8 mouse cellular contexts compared by ENCODE assay signal in genomic region chr10:125387782-125388415, GRCm38 (mm10). TPM values are rescaled to one million over a fixed set of nuclear protein-coding genes. Genes with fewer than 3 reads are reported as not detected.
DNase-seq lines count a peak whose midpoint lies in the region; ATAC-seq lines count a peak whose summit lies in the region.

No protein-coding gene starts in this region.

- H3K27ac ChIP-seq in hindbrain, embryonic 13.5 days: no peak overlapping the region
- no peak overlapping the region for H3K27ac ChIP-seq in midbrain, embryonic 13.5 days

- DNase-seq in adrenal gland, adult (ENCODE audit: inconsistent age in 2 of 2, low spot score in 1 of 2): peak; percentile 9 to 40
- no peak for DNase-seq in adrenal gland, adult 8-10 months
- DNase-seq in layer of hippocampus, adult 9-11 months: peak; percentile 48
- no peak for DNase-seq in layer of hippocampus, postnatal 36 days
- DNase-seq in adipocyte (ENCODE audit: low spot score): no peak
- no peak for DNase-seq in embryo, embryonic 9.5 days (ENCODE audit: extremely low spot score)

- no peaks in the 10 kb centered on the region for H3K27me3 ChIP-seq in hindbrain, embryonic 13.5 days
- H3K27me3 ChIP-seq in midbrain, embryonic 13.5 days: 0 out of 2 replicates have a peak, but pooled peaks cover 5% of the 10 kb centered on the region

- ATAC-seq in hindbrain, embryonic 13.5 days (ENCODE audit: low FRiP score): no peak
- no peak for ATAC-seq in midbrain, embryonic 13.5 days

- 52% methylated on average over 14 of the region's 14 CpGs for WGBS in hindbrain, embryonic 13.5 days
- WGBS in midbrain, embryonic 13.5 days: 36% methylated on average over 14 of the region's 14 CpGs

- no peaks in the 10 kb centered on the region for H3K9me3 ChIP-seq in hindbrain, embryonic 13.5 days
- H3K9me3 ChIP-seq in midbrain, embryonic 13.5 days: no peaks in the 10 kb centered on the region

- no peaks in the 10 kb centered on the region for H3K36me3 ChIP-seq in hindbrain, embryonic 13.5 days
- no peaks in the 10 kb centered on the region for H3K36me3 ChIP-seq in midbrain, embryonic 13.5 days

- H3K4me1 ChIP-seq in hindbrain, embryonic 13.5 days (replicated peaks): peaks cover 9% of the 10 kb centered on the region
- peaks cover 20% of the 10 kb centered on the region for H3K4me1 ChIP-seq in midbrain, embryonic 13.5 days (replicated peaks)

- no peak overlapping the region for H3K9ac ChIP-seq in hindbrain, embryonic 13.5 days
- H3K9ac ChIP-seq in midbrain, embryonic 13.5 days (replicated peaks): no peak overlapping the region

- H3K4me3 ChIP-seq in hindbrain, embryonic 13.5 days: peak overlapping the region; percentile 61
- H3K4me3 ChIP-seq in midbrain, embryonic 13.5 days (replicated peaks): no peak overlapping the region

- peak overlapping the region; percentile 78 for H3K4me2 ChIP-seq in hindbrain, embryonic 13.5 days
- peak overlapping the region; percentile 78 for H3K4me2 ChIP-seq in midbrain, embryonic 13.5 days (replicated peaks)

RNA-seq across cellular contexts. Expression of gene Slc16a7, which starts 1.4 kb away (rescaled TPM):
- total RNA-seq in adrenal gland, adult 8-10 months (2022): 10 to 100 TPM in 2 of 4 experiments, 1 to 10 TPM in 2; 7.6 to 16.0 (median 10.2) TPM
- total RNA-seq in layer of hippocampus, postnatal 36 days (2021): 10 to 100 TPM; 40.7 to 46.9 TPM
- 6.2 and 6.9 TPM in 2 replicates for polyA plus RNA-seq in hindbrain, embryonic 13.5 days (2015; fragmentation: Nextera tagmentation; extraction: Ambion mirVana)
- polyA plus RNA-seq in midbrain, embryonic 13.5 days (2015; fragmentation: Nextera tagmentation; extraction: Ambion mirVana): 3.3 and 4.4 TPM in 2 replicates

Comparison
In these comparisons a context has a peak if more than half of its experiments do, and no peak if none do; other contexts are left out.
1. DNase-seq: peak in adrenal gland, adult (2 of 2) and layer of hippocampus, adult 9-11 months (single experiment); none in adrenal gland, adult 8-10 months (single experiment), layer of hippocampus, postnatal 36 days (0 of 2), adipocyte (single experiment) and embryo, embryonic 9.5 days (single experiment).